Mouse (Mus musculus) bone marrow, adult 2 months (tissue): ENCODE data around the gene Mrps18a.

Experiments
- CTCF ChIP-seq: fragments of 200-500 bp; IDR thresholded peaks from 2 replicates; pipeline ENCODE4 v1.5.1; 2011; ENCODE audit warnings: low read length, control low read depth; ENCODE audit not compliant: control insufficient read depth, insufficient read depth
- POLR2A ChIP-seq: fragments of 200-500 bp; IDR thresholded peaks from 2 replicates; pipeline ENCODE4 v1.6.1; 2011; ENCODE audit warnings: low read depth, mild to moderate bottlenecking, control low read depth, low read length, borderline replicate concordance; ENCODE audit not compliant: control insufficient read depth

- no peak for TF ChIP-seq CTCF
- TF ChIP-seq POLR2A: no peak
Observed at GRCm38 (mm10) chr17:46080388-46080787, 30.4 kb upstream of the Mrps18a start.
